Mouse (Mus musculus) neural tube, embryonic 10.5 days (tissue): ENCODE measurements around the gene Mcm3.
"Not testable (repeated sequence)": the region's sequence is repeated elsewhere in the genome, so short reads cannot be mapped to it uniquely, and the experiment has no call there.

Source experiments
- DNase-seq: peaks from one replicate; pipeline ENCODE4 v3.0.0-alpha.2; 2017; ENCODE audit warnings: low spot score; ENCODE audit errors: extremely low spot score

The Mcm3 gene

GRCm38 (mm10) chr1:20804526-20804925, 15.6 kb downstream of the Mcm3 start:
- DNase-seq: no peak

GRCm38 (mm10) chr1:20801682-20802390, 18.3 kb downstream of the Mcm3 start:
- DNase-seq: no peak

GRCm38 (mm10) chr1:20801275-20801674, 18.8 kb downstream of the Mcm3 start:
- no peak for DNase-seq

GRCm38 (mm10) chr1:20795178-20795577, 24.9 kb downstream of the Mcm3 start:
- no peak for DNase-seq

- no peak for DNase-seq
These were observed 25.4 kb downstream of the Mcm3 start for GRCm38 (mm10) chr1:20794760-20795159.

GRCm38 (mm10) chr1:20791414-20791813, 28.7 kb downstream of the Mcm3 start:
- no peak for DNase-seq

- not testable (repeated sequence) for DNase-seq
These were observed 29.6 kb downstream of the Mcm3 start, which contains the start of gene Il17f for GRCm38 (mm10) chr1:20790517-20790916. Gene Il17f, minus strand, starts transcription at chr1:20790617.

- no peak for DNase-seq
These were observed 31.7 kb downstream of the Mcm3 start for GRCm38 (mm10) chr1:20788419-20788818.

- DNase-seq: no peak
These were observed 33.1 kb downstream of the Mcm3 start for GRCm38 (mm10) chr1:20787046-20787445.

- DNase-seq: no peak
These were observed 41.7 kb downstream of the Mcm3 start for GRCm38 (mm10) chr1:20778366-20778765.

GRCm38 (mm10) chr1:20774026-20774730, 45.9 kb downstream of the Mcm3 start:
- DNase-seq: not testable (repeated sequence)

- DNase-seq: no peak
These were observed 53.6 kb downstream of the Mcm3 start for GRCm38 (mm10) chr1:20766526-20766925.

GRCm38 (mm10) chr1:20761411-20761810, 58.7 kb downstream of the Mcm3 start:
- DNase-seq: no peak

GRCm38 (mm10) chr1:20760331-20760730, 59.8 kb downstream of the Mcm3 start:
- DNase-seq: no peak

- DNase-seq: no peak
These were observed 60.3 kb downstream of the Mcm3 start for GRCm38 (mm10) chr1:20759799-20760198.

GRCm38 (mm10) chr1:20757586-20757985, 62.5 kb downstream of the Mcm3 start:
- DNase-seq: no peak

GRCm38 (mm10) chr1:20754439-20754838, 65.7 kb downstream of the Mcm3 start:
- DNase-seq: no peak
